8 mouse cellular contexts compared by ENCODE assay signal in the genomic region with DNA sequence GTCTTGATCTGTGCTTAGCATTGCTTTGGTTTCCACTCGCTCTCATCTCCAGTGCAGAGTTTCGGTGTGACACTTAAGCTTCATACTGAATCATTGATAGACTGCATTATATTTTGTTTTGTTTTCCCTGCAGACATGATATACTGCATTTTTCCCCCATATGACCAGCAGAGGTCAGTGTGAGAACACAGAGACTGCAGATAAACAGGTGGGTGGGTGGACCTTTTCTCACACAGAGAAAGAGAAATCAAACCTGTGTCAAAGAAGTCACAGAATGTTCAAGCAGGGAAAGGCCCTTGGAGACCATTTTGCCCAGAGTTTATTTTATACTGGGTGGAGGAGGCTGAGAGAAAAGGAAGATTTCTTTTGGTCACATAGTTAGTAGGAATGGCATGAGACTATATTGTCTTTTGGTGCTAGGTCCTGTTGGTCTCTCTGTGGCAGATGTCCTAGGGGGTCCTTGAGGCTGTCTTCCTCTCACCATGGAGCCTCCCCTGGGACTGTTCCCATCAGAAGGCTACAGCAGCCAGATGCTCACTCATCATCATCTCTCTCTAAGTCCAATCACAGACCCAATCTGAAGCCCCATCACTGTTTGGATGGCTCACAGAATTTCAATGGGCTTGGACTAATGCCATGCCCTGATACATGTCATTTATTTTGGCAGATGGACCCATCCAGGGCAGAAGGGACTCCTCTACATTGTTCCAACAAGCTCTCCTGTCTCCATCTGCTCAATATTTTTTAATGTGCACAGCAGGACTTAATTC.
A peak's percentile ranks its signal among the peaks of the same experiment; 100 is the strongest.
DNase-seq lines count a peak whose midpoint lies in the region; ATAC-seq and TF ChIP-seq lines count a peak whose summit lies in the region.

No protein-coding gene starts in this region.

- H3K4me3 ChIP-seq in heart, adult 2 months = no peak overlapping the region
- H3K4me3 ChIP-seq in heart, embryonic 12.5 days = no peak overlapping the region
- no peak overlapping the region for H3K4me3 ChIP-seq in embryonic facial prominence, embryonic 11.5 days (ENCODE audit: low read depth, low read length)

- no peak overlapping the region for H3K9ac ChIP-seq in heart, adult 2 months (ENCODE audit: low read depth, low read length)
- H3K9ac ChIP-seq in heart, embryonic 12.5 days = no peak overlapping the region
- H3K9ac ChIP-seq in embryonic facial prominence, embryonic 11.5 days (replicated peaks; ENCODE audit: low read length) = no peak overlapping the region

- H3K27me3 ChIP-seq in heart, adult 2 months (ENCODE audit: control insufficient read depth, insufficient read depth, low read length) = no peaks in the 10 kb centered on the region
- H3K27me3 ChIP-seq in heart, embryonic 12.5 days (replicated peaks) = no peaks in the 10 kb centered on the region
- no peaks in the 10 kb centered on the region for H3K27me3 ChIP-seq in embryonic facial prominence, embryonic 11.5 days (ENCODE audit: control insufficient read depth, insufficient read depth, low read length)

- no peak for DNase-seq in heart, adult 2 months
- DNase-seq in ovary, postnatal 14 days (ENCODE audit: low spot score) = peak; percentile 12
- DNase-seq in ovary, adult 18-20 months (ENCODE audit: low spot score) = no peak
- DNase-seq in embryonic facial prominence, embryonic 11.5 days (ENCODE audit: low spot score) = peak; percentile 36
- DNase-seq in lung, postnatal 14 days = peak; percentile 16
- DNase-seq in spleen, postnatal 10 days (ENCODE audit: low spot score in 2 of 2) = no peak
- no peak for DNase-seq in thymus, postnatal 14 days

- no peak for TF ChIP-seq POLR2A in heart, adult 2 months (IDR thresholded peaks at IDR 0.05; ENCODE audit: insufficient read depth, low read depth, low read length)

- H3K79me2 ChIP-seq in heart, adult 2 months (replicated peaks; ENCODE audit: control insufficient read depth, insufficient read depth, low read length) = no peaks in the 10 kb centered on the region

- TF ChIP-seq CTCF in heart, adult 2 months (IDR thresholded peaks at IDR 0.05) = peak; percentile 69

- ATAC-seq in heart, embryonic 12.5 days (ENCODE audit: insufficient number of reproducible peaks, low FRiP score) = no peak
- ATAC-seq in embryonic facial prominence, embryonic 11.5 days (replicated peaks; ENCODE audit: insufficient number of reproducible peaks, low FRiP score, low TSS enrichment, low read depth) = no peak; the same call in 1 of the 2 replicates

- no peaks in the 10 kb centered on the region for H3K9me3 ChIP-seq in heart, embryonic 12.5 days (replicated peaks)
- no peaks in the 10 kb centered on the region for H3K9me3 ChIP-seq in embryonic facial prominence, embryonic 11.5 days (replicated peaks; ENCODE audit: control insufficient read depth, low read length)

- no peaks in the 10 kb centered on the region for H3K36me3 ChIP-seq in heart, adult 2 months (ENCODE audit: control insufficient read depth, insufficient read depth, low read length)
- H3K36me3 ChIP-seq in heart, embryonic 12.5 days = no peaks in the 10 kb centered on the region
- no peaks in the 10 kb centered on the region for H3K36me3 ChIP-seq in embryonic facial prominence, embryonic 11.5 days (replicated peaks; ENCODE audit: control insufficient read depth, insufficient read depth, low read depth, low read length)

- TF ChIP-seq EP300 in heart, adult 2 months (IDR thresholded peaks at IDR 0.05; ENCODE audit: insufficient read depth, low read depth, low read length) = no peak

- intact Hi-C loops in heart, adult 2 months (cut with DNase I) = loop anchor here (10.0 kb wide), 1 partner anchor 148 kb away; no protein-coding TSS in a partner anchor

- WGBS in heart, adult 2 months = 67% methylated on average over 2 of the region's 2 CpGs
- 52% methylated on average over 2 of the region's 2 CpGs for WGBS in heart, embryonic 12.5 days
- WGBS in embryonic facial prominence, embryonic 11.5 days = 57% methylated on average over 2 of the region's 2 CpGs

- no peak overlapping the region for H3K27ac ChIP-seq in heart, adult 2 months
- no peak overlapping the region for H3K27ac ChIP-seq in heart, embryonic 12.5 days (ENCODE audit: poor library complexity, severe bottlenecking)
- H3K27ac ChIP-seq in embryonic facial prominence, embryonic 11.5 days (replicated peaks; ENCODE audit: low read depth, low read length) = no peak overlapping the region

- H3K4me2 ChIP-seq in heart, embryonic 12.5 days = no peak overlapping the region
- no peak overlapping the region for H3K4me2 ChIP-seq in embryonic facial prominence, embryonic 11.5 days (ENCODE audit: low read depth, low read length)

- H3K4me1 ChIP-seq in heart, adult 2 months (ENCODE audit: control insufficient read depth, insufficient read depth, low read length) = no peaks in the 10 kb centered on the region
- H3K4me1 ChIP-seq in heart, embryonic 12.5 days (replicated peaks) = no peaks in the 10 kb centered on the region
- H3K4me1 ChIP-seq in embryonic facial prominence, embryonic 11.5 days (ENCODE audit: control insufficient read depth, insufficient read depth, low read length) = no peaks in the 10 kb centered on the region

Comparison
In these comparisons a context has a peak if more than half of its experiments do, and no peak if none do; other contexts are left out.
1. DNase-seq: peak in ovary, postnatal 14 days (single experiment), embryonic facial prominence, embryonic 11.5 days (single experiment) and lung, postnatal 14 days (single experiment); none in heart, adult 2 months (0 of 2), ovary, adult 18-20 months (single experiment), spleen, postnatal 10 days (0 of 2) and thymus, postnatal 14 days (single experiment).